Mouse (Mus musculus) liver, postnatal 0 days (tissue): ENCODE data around the gene Amer3.

Experiments
- CTCF ChIP-seq: sonication (generic); IDR thresholded peaks from 2 replicates; pipeline ENCODE4 v1.5.1; 2016; ENCODE audit warnings: antibody characterized with exemption, low read depth
- EP300 ChIP-seq: IDR thresholded peaks from 2 replicates; pipeline ENCODE4 v1.6.1; 2016; ENCODE audit warnings: antibody characterized with exemption, low read depth, mild to moderate bottlenecking

GRCm38 (mm10) chr1:34553690-34554089, 25.8 kb upstream of the Amer3 start:
- TF ChIP-seq CTCF (no peak), EP300 (no peak)
